Mouse (Mus musculus): ENCODE measurements around the gene Ubr4.
A peak's percentile ranks its signal among the peaks of the same experiment; 100 is the strongest.

DNA sequence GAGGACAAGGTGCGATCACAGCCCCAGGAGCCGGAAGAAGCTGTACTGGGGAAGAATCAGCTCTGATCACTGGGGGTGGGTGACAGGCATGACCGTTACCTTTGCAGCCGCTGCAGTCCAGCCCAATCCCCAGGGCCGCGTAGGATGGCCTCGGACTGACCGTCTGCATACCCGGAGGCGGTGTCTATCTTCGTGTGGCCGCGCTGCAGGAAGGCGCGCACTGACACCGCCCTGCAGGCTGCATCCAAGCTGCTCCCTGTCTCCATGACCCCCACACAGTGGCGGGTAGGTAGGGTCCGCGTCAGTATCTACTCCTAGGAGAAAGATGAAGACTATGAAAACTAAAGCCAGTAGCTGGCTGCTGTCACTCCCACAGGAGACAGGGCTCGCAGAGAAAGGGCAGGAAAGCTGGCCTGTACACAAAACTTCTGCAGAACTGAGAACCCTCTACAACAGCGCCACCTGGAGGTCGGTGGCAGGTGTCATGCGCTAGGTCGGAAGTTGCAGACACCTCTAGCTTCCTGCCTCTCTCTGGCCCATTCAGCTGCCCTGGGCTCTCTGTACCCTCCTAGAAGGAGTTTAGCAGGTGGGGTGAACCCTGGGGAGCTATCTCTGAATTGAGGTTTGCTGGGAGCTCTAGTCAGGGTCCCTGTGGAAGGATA is 15.5 kb upstream of the Ubr4 start:
- no peak for TF ChIP-seq POLR2A (IDR thresholded peaks at IDR 0.05; ENCODE audit: low read depth, low read length)
- TF ChIP-seq CTCF (conservative IDR thresholded peaks at IDR 0.05; ENCODE audit: insufficient read depth, insufficient read length, low read depth, low read length): peak; percentile 87

Measured in kidney, adult 2 months (tissue).